In genomic region chr11:26451228-26451627, GRCm38 (mm10) we compare ENCODE assay signal across 27 mouse cellular contexts.
A peak's percentile ranks its signal among the peaks of the same experiment; 100 is the strongest.
DNase-seq lines count a peak whose midpoint lies in the region; ATAC-seq and TF ChIP-seq lines count a peak whose summit lies in the region.
"Had no signal": no experiment of that assay in that cellular context is flagged by ENCODE, and none has a peak within 500 bp of the region (broad histone marks: within the 10 kb centered on the region; RNA-seq: fewer than 3 reads in every experiment).

No protein-coding gene starts in this region.

- 77% methylated on average over 2 of the region's 2 CpGs for WGBS in liver, embryonic 13.5 days (ENCODE audit: insufficient replicate concordance)
- WGBS in liver, postnatal 0 days (ENCODE audit: insufficient replicate concordance), result 71% methylated on average over 2 of the region's 2 CpGs
- WGBS in bone marrow, adult 2 months, result 57% methylated on average over 2 of the region's 2 CpGs

- TF ChIP-seq CTCF in liver, postnatal 0 days (IDR thresholded peaks at IDR 0.05; ENCODE audit: low read depth), result no peak
- TF ChIP-seq CTCF in bone marrow, adult 2 months (IDR thresholded peaks at IDR 0.05; ENCODE audit: control insufficient read depth, insufficient read depth, low read length), result no peak

- ATAC-seq in liver, embryonic 13.5 days (ENCODE audit: low read depth), result peak; percentile 47; the same call in 1 of the 2 replicates
- no peak for ATAC-seq in liver, postnatal 0 days
- ATAC-seq in erythroid progenitor cell, adult 5-6 weeks (replicated peaks; ENCODE audit: low FRiP score, poor library complexity, severe bottlenecking), result peak; percentile 56
- ATAC-seq in megakaryocyte-erythroid progenitor cell, adult 5-6 weeks (replicated peaks; ENCODE audit: low FRiP score, low TSS enrichment, poor library complexity, severe bottlenecking), result peak; percentile 72
- ATAC-seq: CD4-positive, CD25-positive, alpha-beta regulatory T cell, adult 4 months; forebrain, embryonic 15.5 days; intestine, postnatal 0 days; Patski had no signal

- DNase-seq in liver, embryonic 13.5 days, result no peak
- DNase-seq in liver, postnatal 0 days, result no peak
- DNase-seq in right cerebral cortex, postnatal 14 days, result no peak
- DNase-seq in heart, postnatal 25 days (ENCODE audit: low spot score), result no peak
- DNase-seq in ovary, postnatal 14 days (ENCODE audit: low spot score), result no peak
- DNase-seq: adrenal gland, adult 2 months; adrenal gland, postnatal 14 days; cerebellum, adult 11-12 months; cerebellum, adult 9-10 months; cerebellum, postnatal 14 days; embryo, embryonic 11 days; gastrocnemius, postnatal 25 days; heart, adult 2 months; heart, postnatal 14 days had no signal

- H3K4me1 ChIP-seq in liver, embryonic 13.5 days (replicated peaks), result peaks cover 18% of the 10 kb centered on the region
- H3K4me1 ChIP-seq in liver, postnatal 0 days (ENCODE audit: insufficient read depth), result peaks cover 4% of the 10 kb centered on the region; the same call in 1 of the 2 replicates
- peaks cover 1% of the 10 kb centered on the region; the same call in 1 of the 2 replicates for H3K4me1 ChIP-seq in bone marrow, adult 2 months (ENCODE audit: control insufficient read depth, insufficient read depth, low read length)
- H3K4me1 ChIP-seq: embryonic facial prominence, embryonic 10.5 days; embryonic facial prominence, embryonic 13.5 days; forebrain, embryonic 15.5 days; heart, embryonic 10.5 days; hindbrain, embryonic 12.5 days; hindbrain, embryonic 15.5 days had no signal

- no peak for TF ChIP-seq POLR2A in bone marrow, adult 2 months (IDR thresholded peaks at IDR 0.05; ENCODE audit: borderline replicate concordance, control insufficient read depth, low read depth, low read length)

- no peak overlapping the region for H3K9ac ChIP-seq in liver, embryonic 13.5 days
- no peak overlapping the region for H3K9ac ChIP-seq in liver, postnatal 0 days (replicated peaks)
- H3K9ac ChIP-seq: embryonic facial prominence, embryonic 13.5 days; forebrain, embryonic 15.5 days; heart, embryonic 13.5 days; hindbrain, embryonic 12.5 days; hindbrain, embryonic 15.5 days had no signal

- H3K27ac ChIP-seq in liver, embryonic 13.5 days, result no peak overlapping the region
- H3K27ac ChIP-seq in liver, postnatal 0 days (ENCODE audit: low read depth), result no peak overlapping the region
- peak overlapping the region; percentile 63 for H3K27ac ChIP-seq in bone marrow, adult 2 months (ENCODE audit: control insufficient read depth, insufficient read depth, low read depth, low read length, poor library complexity)
- H3K27ac ChIP-seq: embryonic facial prominence, embryonic 10.5 days; embryonic facial prominence, embryonic 13.5 days; forebrain, embryonic 15.5 days; heart, adult 2 months; heart, embryonic 10.5 days; heart, embryonic 13.5 days; hindbrain, embryonic 12.5 days; hindbrain, embryonic 15.5 days had no signal

- no peaks in the 10 kb centered on the region for H3K27me3 ChIP-seq in liver, embryonic 13.5 days
- no peaks in the 10 kb centered on the region for H3K27me3 ChIP-seq in liver, postnatal 0 days (ENCODE audit: insufficient read depth, low read length)
- H3K27me3 ChIP-seq: embryonic facial prominence, embryonic 13.5 days; forebrain, embryonic 15.5 days; heart, embryonic 13.5 days; hindbrain, embryonic 12.5 days; hindbrain, embryonic 15.5 days; Patski had no signal

- H3K36me3 ChIP-seq in liver, embryonic 13.5 days, result no peaks in the 10 kb centered on the region
- no peaks in the 10 kb centered on the region for H3K36me3 ChIP-seq in liver, postnatal 0 days (replicated peaks; ENCODE audit: insufficient read depth, low read length)
- H3K36me3 ChIP-seq: forebrain, embryonic 15.5 days; hindbrain, embryonic 12.5 days; hindbrain, embryonic 15.5 days had no signal

- intact Hi-C loops in heart, postnatal 25 days (cut with DNase I), result no loop called here

- no peaks in the 10 kb centered on the region for H3K9me3 ChIP-seq in liver, embryonic 13.5 days (replicated peaks)
- H3K9me3 ChIP-seq in liver, postnatal 0 days (ENCODE audit: low read length), result no peaks in the 10 kb centered on the region
- H3K9me3 ChIP-seq: embryonic facial prominence, embryonic 10.5 days; embryonic facial prominence, embryonic 13.5 days; forebrain, embryonic 15.5 days; heart, embryonic 10.5 days; heart, embryonic 13.5 days; hindbrain, embryonic 12.5 days; hindbrain, embryonic 15.5 days had no signal

- no peak overlapping the region for H3K4me2 ChIP-seq in liver, embryonic 13.5 days
- H3K4me2 ChIP-seq in liver, postnatal 0 days (ENCODE audit: low read depth, low read length), result no peak overlapping the region
- H3K4me2 ChIP-seq: embryonic facial prominence, embryonic 13.5 days; forebrain, embryonic 15.5 days; heart, embryonic 13.5 days; hindbrain, embryonic 12.5 days; hindbrain, embryonic 15.5 days had no signal

- TF ChIP-seq EP300 in liver, postnatal 0 days (IDR thresholded peaks at IDR 0.05; ENCODE audit: low read depth), result no peak

- H3K4me3 ChIP-seq in liver, embryonic 13.5 days (replicated peaks), result no peak overlapping the region
- H3K4me3 ChIP-seq in liver, postnatal 0 days (ENCODE audit: low read depth, low read length), result no peak overlapping the region
- H3K4me3 ChIP-seq in bone marrow, adult 2 months (replicated peaks; ENCODE audit: control insufficient read depth, low read depth, low read length), result no peak overlapping the region
- H3K4me3 ChIP-seq: embryonic facial prominence, embryonic 10.5 days; embryonic facial prominence, embryonic 13.5 days; forebrain, embryonic 15.5 days; heart, adult 2 months; heart, embryonic 10.5 days; heart, embryonic 13.5 days; hindbrain, embryonic 12.5 days; hindbrain, embryonic 15.5 days had no signal
